Mouse (Mus musculus) heart, embryonic 10.5 days (tissue): ENCODE results near the gene Vav2. TPM values are rescaled to one million over a fixed set of nuclear protein-coding genes. Genes with fewer than 3 reads are reported as not detected.

Experiments used
- microRNA-seq: library from miRNA; unstranded; fragments of <30 nt; microRNA quantifications from one replicate; pipeline ENCODE4, GENCODE M21; 2017
- polyA plus RNA-seq: library from polyadenylated mRNA; unstranded; fragments of >200 nt; fragmentation: Nextera tagmentation; extraction: Ambion mirVana; gene quantifications from 2 replicates; pipeline ENCODE4 v1.2.1, GENCODE M21; 2016

Vav2 gene
- polyA plus RNA-seq, 1 experiment from 2014 or later: 8.1 TPM

Small RNAs within 50 kb of the gene (microRNA-seq; reads per million reads assigned to microRNA genes)
- not detected for gene Gm24049
- gene Mir7578: not detected

Other genes with a start within 250 kb of the Vav2 start
- 11.8 and 13.4 TPM in 2 replicates for gene Sardh, start 178.7 kb downstream of the Vav2 start, polyA plus RNA-seq
- 2.3 and 3.3 TPM in 2 replicates for gene Brd3os, start 15.3 kb upstream of the Vav2 start, polyA plus RNA-seq
- 90.5 and 135 TPM in 2 replicates for gene Brd3, start 80.6 kb upstream of the Vav2 start, polyA plus RNA-seq
- gene Wdr5, start 88.1 kb upstream of the Vav2 start, polyA plus RNA-seq: 44.3 and 57.8 TPM in 2 replicates
- gene Rxra, start 249.4 kb upstream of the Vav2 start, polyA plus RNA-seq: 6.4 and 8.0 TPM in 2 replicates